Mouse (Mus musculus): Measurements from ENCODE around the gene Ctrc.
A peak's percentile ranks its signal among the peaks of the same experiment; 100 is the strongest.

Ctrc gene

DNA sequence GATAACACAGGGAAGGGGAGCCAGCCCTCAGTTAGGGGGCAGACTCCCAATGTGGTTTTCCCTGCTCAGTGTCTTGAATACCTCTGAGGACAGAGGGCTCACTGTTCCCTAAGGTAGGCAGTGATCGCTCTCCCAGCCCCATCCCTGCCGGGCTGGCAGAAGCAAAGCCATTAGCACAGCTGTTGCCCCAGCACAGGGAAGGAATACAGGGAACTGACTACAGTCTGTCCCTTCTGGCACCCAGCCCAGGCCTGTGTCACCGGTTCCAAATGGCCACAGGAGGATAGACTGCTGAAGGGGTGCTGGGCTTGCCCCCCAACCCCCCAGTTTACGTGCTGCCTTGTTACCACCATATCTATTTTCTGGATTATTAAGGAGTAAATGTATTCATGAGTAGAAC is 21.3 kb upstream of the Ctrc start:
- no peak for DNase-seq (ENCODE audit: low read depth, low spot score)

DNA sequence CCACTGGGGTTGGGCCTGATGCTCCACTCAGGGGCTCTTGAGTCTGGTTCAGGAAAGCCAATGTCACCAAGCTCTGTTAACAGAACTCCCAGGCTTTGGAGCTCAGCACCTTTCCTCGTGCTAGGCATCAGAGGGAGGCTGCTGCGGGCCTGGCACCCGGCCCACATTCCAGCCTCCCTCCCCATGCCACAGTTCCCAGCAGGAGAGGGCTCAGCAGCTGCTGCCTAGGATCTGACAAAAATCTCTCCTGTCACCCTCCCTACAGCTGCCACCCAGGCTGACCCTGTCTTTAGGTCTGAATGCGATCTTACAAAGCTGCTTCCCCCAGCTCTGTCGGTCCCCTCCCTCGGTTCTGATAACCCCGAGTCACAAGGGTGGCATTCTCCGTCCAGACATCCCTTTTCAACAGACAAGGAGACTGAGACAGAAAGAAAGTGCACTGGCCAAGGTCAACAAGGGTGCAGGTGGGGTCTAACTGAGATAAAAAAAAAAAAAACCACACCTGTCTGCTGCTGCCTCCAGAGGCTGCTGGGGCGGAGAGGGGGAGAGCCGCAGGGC is 20.9 kb upstream of the Ctrc start:
- DNase-seq (ENCODE audit: low read depth, low spot score) = no peak

DNA sequence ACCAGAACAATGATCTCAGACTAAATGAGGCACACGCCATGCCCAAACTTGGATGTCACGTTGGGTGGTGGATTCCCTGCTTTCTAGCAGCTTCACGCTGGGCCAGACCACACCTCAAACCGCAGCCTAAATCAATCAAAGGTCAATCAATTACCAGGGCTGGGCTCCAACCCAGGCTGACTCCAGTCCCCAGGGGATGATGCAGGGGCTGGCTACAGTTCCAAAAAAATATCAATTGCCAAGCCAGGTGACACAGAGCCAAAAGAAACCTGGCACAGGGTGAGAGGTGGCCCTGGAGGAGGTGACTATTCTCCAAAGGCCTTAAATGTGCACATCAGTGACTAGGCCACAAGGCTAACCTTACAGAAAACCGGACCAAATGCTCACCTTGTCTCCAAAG is 19.4 kb upstream of the Ctrc start:
- DNase-seq (ENCODE audit: low read depth, low spot score) = no peak

DNA sequence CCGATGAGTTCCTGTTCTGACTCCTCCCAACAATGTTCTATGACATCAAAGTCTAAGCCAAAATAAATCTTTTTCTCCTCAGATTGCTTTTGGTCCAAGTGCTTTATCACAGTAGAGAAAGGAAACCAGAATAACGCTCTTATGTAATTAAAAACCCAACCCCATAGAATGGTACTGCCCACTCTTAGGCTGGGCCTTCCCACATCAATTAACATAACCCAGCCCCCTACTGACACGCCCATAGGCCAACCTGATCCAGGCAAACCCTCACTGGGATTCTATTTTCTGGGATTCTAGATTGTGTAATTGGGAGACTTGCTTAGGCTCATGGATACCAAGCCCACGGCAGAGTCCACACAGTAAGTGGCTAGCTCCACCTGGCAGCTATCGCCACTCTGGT is 18.8 kb upstream of the Ctrc start:
- no peak for DNase-seq (ENCODE audit: low read depth, low spot score)

DNA sequence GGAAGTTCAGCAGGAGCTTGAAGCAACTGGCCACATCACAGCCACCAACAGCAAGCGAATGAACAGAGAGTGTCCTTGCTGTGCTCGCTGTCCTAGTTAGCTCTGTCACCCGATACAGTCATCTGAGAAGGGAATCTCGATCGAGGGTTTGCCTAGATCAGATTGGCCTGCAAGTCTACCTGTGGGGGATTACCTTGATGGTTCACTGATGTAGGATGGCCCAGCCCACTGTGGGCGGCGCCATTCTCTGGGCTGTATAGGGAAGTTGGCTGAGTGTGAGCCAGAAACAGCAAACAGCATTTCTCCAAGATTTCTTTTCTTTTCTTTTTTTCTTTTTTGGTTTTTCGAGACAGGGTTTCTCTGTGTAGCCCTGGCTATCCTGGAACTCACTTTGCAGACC is 18.3 kb upstream of the Ctrc start:
- DNase-seq (ENCODE audit: low read depth, low spot score) = no peak

DNA sequence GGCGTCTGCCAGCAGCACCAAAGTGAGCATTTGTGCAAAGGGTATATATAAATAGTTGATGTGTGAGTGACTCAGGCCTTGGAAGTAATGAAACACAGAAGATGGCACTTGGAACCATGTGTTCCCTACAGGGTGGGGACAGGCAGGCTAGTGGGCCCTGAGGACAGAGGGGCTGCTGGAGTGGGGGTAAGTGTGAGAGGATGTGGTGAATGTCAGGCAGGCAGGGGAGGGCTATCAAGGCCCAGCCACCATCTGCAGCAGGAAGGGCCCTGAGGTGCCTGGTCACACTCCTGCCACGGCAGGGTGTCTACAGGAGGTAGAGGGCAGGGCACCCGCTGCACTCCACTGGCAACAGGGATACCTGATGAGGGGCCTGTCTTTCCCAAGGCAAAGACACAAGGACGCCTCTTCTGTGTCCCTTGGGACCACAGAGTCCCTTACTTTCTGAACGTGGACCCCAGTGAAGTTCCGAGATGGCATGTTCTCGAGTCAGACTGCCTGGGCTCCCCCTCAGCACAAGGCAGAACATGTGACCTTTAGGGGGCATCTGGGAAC is 17.6 kb upstream of the Ctrc start:
- DNase-seq (ENCODE audit: low read depth, low spot score) = no peak

DNA sequence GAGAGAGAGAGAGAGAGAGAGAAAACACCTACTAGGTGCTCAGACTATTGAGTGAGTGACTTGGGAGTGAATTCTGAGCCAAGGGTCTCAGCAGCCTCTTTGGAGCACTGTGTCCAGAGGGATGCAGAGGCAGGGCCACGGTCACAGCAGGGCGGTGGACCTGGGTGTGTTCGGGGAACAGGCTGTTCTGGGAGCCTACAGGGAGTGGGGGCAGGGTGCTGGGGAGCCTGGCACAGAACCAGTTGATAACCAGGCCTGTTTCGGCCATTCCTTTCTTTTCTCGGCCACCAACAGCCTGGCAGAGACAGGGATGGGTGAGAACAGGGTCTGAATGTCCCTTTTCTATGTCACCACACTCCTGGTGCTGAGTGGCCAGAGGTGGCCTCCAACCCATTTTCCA is 16.7 kb upstream of the Ctrc start:
- no peak for DNase-seq (ENCODE audit: low read depth, low spot score)

DNA sequence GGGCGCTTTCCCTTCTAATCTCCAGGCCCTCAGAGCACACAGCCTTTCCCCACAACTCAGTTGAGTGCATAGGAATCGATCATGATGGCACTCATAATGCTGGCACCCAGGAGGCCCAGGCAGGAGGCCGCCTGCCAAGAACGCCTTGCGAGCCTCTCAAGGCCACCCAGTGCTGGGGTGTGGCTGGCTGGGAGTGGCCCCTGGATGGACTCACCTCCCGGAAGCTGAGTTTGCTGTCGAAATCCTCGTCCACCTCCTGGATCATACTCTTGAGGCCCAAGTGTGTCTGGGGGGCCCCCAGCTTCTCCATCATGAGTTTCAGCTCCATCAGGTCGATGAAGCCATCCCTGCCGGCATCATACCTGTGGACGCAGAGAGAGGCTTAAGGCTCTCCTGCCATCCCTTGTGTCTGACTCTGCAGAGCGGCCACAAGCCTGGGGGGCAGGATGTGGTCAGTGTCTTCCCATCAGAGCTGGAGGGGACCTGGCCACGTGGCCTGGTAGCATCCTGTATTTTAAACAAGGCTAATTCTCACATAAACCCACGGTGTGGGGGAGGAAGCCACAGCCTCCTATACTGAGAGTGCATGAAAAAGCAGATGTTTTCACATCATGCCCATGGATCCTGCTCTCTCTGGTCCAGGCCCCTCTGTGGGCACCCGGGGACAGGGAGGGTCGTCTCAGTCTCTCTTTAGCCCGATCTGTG is 15.6 kb upstream of the Ctrc start:
- DNase-seq (ENCODE audit: low read depth, low spot score) = no peak

DNA sequence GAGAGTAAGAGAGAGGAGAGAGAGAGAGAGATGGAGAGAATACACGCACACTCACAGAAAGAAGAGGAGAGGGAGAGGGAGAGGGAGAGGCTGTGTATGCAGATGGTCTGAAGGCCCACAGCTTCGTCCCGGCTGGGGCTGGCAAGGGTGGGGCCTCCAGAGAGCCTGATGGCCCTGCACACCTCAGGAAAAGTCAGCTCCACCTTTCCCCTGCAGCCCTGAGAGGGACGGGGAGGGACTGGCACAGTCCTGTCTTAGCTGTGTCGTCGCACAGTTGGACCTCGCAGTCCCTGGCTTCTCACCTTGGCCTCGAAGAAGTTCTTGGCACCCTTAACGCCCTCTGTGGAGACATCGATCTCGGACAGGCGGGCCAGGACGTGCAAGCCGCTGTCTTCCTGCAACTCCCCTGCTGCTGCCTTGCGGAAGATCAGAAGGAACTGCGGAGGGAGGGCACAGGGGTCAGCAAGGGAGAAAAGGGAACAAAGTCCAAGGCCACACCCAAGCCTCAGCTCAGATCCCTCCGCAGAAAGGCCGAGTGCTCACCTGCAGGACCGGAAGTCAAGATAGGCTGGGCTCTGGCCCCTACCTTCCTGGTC is 14.2 kb upstream of the Ctrc start:
- no peak for DNase-seq (ENCODE audit: low read depth, low spot score)

DNA sequence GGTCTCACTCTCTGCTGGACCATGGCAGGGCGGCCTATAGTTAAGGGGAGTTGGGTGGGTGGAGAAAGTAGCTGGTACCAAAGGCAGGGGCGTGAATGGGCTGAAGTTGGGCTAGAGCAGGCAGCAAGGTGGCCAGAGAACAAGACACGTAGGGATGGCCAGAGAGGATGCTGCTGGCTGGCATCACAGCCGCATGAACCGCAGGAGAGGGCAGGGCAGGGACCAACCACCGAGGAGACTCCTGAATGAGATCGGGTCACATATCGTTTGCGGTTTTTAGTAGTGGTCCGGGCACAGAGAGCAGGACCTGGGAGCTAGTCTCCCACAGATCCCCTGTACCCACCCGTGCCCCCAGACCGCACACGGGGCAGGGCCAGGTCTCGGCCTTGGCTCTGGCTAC is 13.2 kb upstream of the Ctrc start:
- no peak for DNase-seq (ENCODE audit: low read depth, low spot score)

DNA sequence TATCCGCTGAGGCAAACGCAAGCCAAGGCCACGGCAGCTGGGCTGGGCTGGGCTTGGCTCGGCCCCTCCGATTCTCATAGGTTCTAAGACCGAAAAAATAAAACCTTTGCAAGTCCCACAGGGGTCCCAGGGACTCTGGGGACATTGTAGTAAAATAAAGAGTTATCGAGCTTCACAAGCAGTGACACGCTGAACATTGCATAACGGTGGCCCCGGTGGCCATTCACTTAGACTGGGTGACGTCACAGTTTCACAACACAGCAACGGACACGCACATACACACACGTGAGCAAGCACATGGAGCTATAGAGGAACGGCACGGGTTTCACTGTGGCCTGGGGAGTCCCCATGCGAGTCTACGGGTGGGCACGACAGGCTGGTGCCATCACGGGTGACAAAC is 12.3 kb upstream of the Ctrc start:
- DNase-seq (ENCODE audit: low read depth, low spot score) = peak; percentile 70

DNA sequence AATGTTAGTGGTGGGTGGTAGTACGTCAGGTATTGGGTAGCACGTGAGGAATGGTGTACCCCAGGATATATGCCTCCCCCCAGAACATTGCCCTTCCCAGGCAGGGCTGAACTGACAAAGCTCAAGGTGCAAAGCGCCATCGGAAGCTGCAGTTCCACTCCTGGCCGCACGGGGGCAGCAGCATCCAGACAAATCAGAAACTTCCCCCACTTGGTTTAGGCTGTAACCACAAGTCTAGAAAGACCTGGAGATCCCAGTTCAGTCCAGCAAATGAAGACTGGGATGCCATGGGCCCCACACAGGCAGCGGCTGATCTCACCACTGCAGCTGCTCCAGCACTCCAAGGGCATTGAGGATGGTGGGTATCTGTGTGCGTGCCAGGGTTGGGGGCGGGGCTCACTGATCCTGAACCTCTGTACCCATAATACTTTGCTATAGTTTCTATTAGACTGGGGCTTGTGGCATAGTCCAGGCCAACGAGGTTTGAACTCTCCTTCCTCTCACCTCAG is 11.3 kb upstream of the Ctrc start:
- peak; percentile 68 for DNase-seq (ENCODE audit: low read depth, low spot score)

DNA sequence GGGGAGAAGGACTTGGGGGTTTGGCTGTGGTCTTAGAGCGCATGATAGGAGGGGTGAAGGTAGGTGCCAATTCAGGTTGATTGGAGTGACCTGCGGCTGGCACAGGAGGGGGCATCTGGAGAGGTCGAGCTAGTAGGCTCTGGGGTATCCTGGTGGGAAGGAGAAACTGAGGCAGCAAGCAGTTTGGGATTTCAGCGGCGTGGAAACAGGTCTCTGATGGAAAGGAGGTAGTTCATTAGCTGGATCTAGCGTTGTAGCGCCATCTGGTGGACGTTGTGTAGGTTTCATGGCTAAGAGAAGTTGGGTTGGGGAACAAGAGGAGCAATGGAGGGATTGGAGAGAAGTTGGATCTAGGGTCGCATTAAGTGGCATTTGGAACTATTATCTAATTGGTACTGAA is 7.3 kb upstream of the Ctrc start:
- DNase-seq (ENCODE audit: low read depth, low spot score) = no peak

DNA sequence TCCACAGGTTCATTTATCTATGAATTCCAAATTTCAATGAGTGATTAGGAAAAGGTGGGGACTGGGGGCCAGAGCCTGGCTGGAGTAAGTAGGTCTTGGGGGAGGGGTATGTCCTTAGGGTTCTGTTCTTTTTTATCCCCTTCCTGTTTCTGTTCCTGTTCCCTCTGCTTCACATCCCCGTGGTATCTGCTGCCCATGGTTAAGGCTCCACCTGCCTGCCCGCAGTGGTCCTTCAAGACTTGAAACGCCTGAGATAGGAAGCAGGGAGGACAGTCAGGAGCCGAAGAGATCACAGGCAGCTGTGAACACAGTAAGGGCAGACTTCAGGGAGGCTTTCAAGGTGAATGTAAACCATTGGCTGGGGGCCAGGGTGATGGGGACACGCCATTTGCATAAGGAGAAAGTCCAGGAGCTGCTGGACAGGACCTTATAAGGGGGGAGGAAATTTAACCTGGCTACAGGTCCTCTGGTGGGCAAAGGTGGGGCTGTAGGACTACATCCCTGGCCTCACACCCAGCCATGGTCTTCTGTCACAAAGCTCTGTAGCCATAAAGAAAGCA is 11.5 kb downstream of the Ctrc start:
- no peak for DNase-seq (ENCODE audit: low read depth, low spot score)

DNA sequence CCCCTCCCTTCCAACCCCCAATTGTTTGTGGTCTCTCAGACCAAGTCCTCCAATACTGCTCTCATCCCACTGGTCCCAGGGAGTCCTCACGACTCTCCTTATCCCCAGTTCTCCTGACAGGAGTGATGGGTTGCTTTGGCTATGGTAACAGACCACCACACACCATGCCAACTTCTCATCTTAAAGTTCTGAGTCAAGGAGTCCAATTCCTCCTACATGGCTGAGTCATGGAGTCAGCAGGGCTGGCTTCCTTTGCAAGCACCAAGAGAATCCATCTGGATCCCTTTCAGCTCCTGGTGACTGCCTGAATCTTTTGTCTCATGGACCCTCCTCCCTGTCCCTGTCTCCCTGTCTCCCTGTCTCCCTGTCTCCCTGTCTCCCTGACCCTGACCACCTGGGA is 12.2 kb downstream of the Ctrc start:
- no peak for DNase-seq (ENCODE audit: low read depth, low spot score)

DNA sequence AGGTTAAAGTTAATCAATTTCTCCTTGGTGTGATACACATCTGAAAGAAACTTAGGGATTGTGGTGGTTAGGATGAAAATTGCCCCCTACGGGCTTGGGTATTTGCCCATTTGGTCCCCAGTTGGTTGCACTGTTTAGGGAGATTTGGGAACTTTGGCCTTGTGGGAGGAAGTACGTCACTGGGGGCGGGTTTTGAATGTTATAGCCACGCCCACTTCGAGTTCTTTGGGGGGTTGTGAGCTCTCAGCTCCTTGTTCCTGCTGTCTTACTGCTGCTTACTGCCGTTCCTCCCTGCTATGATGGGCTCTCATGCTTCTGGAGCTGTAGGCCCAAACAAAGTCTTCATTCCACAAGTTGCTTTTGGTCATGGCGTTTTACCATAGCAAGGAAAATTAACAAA is 14.8 kb downstream of the Ctrc start:
- DNase-seq (ENCODE audit: low read depth, low spot score) = no peak

DNA sequence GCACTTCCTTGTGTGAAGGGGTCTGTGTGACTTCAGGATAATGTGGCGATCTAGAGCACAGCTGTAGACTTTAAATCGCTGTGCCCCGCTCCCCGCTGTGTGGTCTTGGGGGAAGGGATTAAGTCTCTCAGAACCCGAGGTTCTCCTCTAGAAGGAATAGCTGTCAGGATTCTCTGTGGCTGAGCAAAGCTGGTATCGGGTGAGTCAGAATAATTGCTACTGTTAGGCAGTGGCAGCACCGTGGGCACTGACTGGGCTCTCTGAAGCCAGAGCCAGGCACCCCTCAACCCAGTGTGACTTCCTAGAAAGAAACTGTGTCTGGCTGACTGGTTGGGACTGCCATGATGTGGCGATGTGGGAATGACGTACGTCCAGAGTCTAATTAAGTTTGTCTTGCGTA is 15.8 kb downstream of the Ctrc start:
- DNase-seq (ENCODE audit: low read depth, low spot score) = no peak

DNA sequence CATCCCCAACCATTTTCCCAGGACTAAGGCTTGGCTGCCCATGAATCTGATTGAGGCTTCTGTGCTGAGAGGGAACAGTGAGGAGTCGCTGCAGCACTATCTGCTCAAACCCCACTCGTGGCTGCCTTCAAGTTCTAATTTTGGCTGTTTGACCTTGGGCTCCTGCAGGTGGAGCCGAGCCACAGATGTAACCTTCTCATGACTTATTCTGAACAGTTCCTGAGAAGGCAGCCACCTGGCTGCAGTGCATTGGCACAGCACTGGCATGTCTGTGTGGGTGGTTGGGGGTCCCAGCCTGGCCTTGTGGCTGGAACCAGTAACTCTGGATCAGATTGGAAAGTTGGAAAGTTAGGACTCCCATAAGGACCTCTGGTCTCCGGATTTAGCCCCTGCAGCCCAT is 18.0 kb downstream of the Ctrc start:
- DNase-seq (ENCODE audit: low read depth, low spot score) = no peak

DNA sequence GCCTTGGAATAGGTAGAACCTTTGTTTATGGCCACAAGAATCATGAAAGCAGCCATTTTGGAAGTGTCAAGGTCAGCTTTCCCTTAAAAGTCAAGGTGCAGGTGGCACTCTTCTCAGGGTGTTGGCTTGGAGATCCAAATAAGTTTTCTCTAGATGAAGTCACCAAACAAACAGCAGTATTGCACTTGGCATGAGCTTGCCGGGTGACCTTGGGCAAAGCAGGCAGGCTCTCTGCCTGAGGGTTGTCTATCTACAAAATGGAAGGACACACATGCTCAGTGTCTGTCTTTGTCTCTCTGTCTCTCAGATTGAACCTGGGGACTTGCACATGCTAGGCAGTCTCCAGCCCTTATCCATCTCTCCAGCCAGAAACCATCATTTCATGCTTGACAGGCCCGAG is 18.8 kb downstream of the Ctrc start:
- no peak for DNase-seq (ENCODE audit: low read depth, low spot score)

DNA sequence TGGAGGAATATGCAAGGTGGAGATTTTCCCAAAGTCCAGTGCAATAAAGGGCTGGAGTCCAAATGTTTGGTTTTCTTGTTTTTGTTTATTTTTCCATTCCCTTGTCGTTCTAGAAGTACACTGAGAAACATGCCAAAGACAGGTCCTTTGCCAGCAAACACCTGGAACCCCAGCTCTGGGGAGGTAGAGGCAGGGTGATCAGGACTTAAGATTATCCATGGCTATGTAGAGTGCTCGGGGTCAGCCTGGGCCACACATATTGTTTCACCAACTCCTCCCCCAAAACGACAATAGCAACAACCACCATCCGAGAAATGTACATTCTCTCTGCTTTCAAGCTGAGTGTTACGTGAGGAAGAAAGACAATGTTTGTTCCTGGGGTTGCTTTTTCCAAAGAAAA is 20.1 kb downstream of the Ctrc start, which contains the start of gene Cela2a:
Gene Cela2a, minus strand, starts transcription at position 101 of the 400 bp plus-strand sequence.
- no peak for DNase-seq (ENCODE audit: low read depth, low spot score)

DNA sequence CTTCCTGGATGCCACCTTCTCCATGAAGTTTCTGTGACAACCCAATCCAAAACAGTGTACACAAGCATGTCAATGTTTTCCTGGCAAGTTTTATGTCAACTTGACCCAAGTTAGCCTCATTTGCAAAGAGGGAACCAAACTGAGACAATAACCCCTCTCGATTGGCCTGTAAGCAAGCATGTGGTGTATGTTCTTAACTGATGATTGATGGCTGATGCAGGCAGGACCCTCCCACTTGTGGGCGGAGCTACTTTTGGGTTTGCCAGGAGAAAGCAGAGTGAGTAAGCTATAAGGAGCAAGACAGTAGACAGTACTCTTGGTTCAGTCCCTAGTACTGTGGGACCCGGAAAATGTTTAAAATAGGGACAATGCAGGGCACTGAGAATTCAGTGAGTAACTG is 23.2 kb downstream of the Ctrc start:
- DNase-seq (ENCODE audit: low read depth, low spot score) = no peak

DNA sequence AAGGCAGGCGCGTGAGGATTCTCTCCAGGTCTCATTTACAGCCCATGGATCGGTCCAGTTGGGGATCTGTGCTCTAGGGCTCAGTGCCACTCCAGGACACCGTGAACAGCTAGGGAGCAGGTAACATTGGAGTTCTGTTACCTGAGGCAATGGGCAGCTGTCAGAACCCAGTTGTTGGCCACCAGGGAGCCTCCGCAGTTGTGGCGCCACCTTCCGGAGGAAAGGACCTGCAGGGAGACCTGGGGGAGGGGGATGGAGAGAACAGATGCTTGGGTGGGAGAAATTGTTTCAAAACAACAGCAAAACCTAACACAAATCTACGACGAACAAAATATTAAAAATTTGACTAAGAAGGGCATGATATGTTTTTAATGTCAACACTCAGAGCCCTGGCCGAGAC is 24.1 kb downstream of the Ctrc start:
- no peak for DNase-seq (ENCODE audit: low read depth, low spot score)

DNA sequence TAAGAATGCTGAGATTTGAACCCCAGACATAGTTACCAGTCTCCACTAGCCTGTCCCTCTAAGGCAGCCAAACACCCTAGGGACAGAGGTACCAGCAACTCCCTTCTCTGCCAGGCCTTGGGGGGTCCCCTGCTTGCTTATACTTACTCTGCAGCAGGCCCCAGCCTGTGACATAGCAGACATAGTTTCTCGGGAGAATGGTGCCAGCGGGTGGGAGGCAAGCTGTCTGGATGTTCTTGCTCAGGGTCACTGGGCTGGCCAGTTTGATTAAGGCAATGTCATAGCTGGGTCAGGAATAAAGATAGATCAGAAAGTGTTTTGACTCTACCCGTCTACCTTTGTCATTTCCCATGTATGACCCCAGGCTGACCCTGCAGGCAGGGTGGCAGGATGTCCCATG is 25.0 kb downstream of the Ctrc start:
- no peak for DNase-seq (ENCODE audit: low read depth, low spot score)

All from skeletal muscle tissue, adult 2 months (tissue).